In genomic region chr17:70852011-70852685, GRCm38 (mm10) we compare ENCODE assay signal across 8 mouse cellular contexts. TPM values are rescaled to one million over a fixed set of nuclear protein-coding genes. Genes with fewer than 3 reads are reported as not detected.
DNase-seq lines count a peak whose midpoint lies in the region; ATAC-seq and TF ChIP-seq lines count a peak whose summit lies in the region.

No protein-coding gene starts in this region.

- H3K4me1 ChIP-seq in E14TG2a.4 (replicated peaks; ENCODE audit: low read depth, low read length), result peaks cover 37% of the 10 kb centered on the region
- peaks cover 5% of the 10 kb centered on the region for H3K4me1 ChIP-seq in heart, embryonic 16.5 days (ENCODE audit: control insufficient read depth, insufficient read depth, low read length)

- no peaks in the 10 kb centered on the region for H3K27me3 ChIP-seq in E14TG2a.4 (ENCODE audit: insufficient read depth, low read length)
- no peaks in the 10 kb centered on the region for H3K27me3 ChIP-seq in heart, embryonic 16.5 days (ENCODE audit: control insufficient read depth, insufficient read depth, low read length)

- peak overlapping the region; percentile 92 for H3K27ac ChIP-seq in heart, embryonic 16.5 days (ENCODE audit: low read length)

- H3K36me3 ChIP-seq in E14TG2a.4 (ENCODE audit: insufficient read depth, low read length), result peaks cover 45% of the 10 kb centered on the region
- H3K36me3 ChIP-seq in heart, embryonic 16.5 days (ENCODE audit: control insufficient read depth, insufficient read depth), result no peaks in the 10 kb centered on the region

- H3K4me2 ChIP-seq in heart, embryonic 16.5 days (ENCODE audit: low read depth, low read length), result peak overlapping the region; percentile 99

- H3K9me3 ChIP-seq in E14TG2a.4 (ENCODE audit: low read length), result no peaks in the 10 kb centered on the region
- no peaks in the 10 kb centered on the region for H3K9me3 ChIP-seq in heart, embryonic 16.5 days (replicated peaks; ENCODE audit: control insufficient read depth, low read length)

- no peak for TF ChIP-seq CTCF in E14TG2a.4 (conservative IDR thresholded peaks at IDR 0.05; ENCODE audit: low read length)

- peak; percentile 83 for DNase-seq in 3T3-L1 (ENCODE audit: low read depth, low spot score)
- DNase-seq in embryo, embryonic 11 days, result peak; percentile 73
- DNase-seq in kidney, postnatal 14 days, result peak; percentile 68
- DNase-seq in spleen, postnatal 4 days (ENCODE audit: low spot score in 2 of 2), result peak; percentile 58 to 75
- no peak for DNase-seq in left cerebral cortex, postnatal 25 days (ENCODE audit: low spot score in 2 of 2)

- peak overlapping the region; percentile 95 for H3K4me3 ChIP-seq in E14TG2a.4 (replicated peaks; ENCODE audit: low read length)
- H3K4me3 ChIP-seq in heart, embryonic 16.5 days (ENCODE audit: low read length), result peak overlapping the region; percentile 80

- WGBS in heart, embryonic 16.5 days, result under 1% methylated on average over 29 of the region's 29 CpGs

- no peak for ATAC-seq in heart, embryonic 16.5 days (replicated peaks; ENCODE audit: extremely low read depth, insufficient read depth, low FRiP score)
- peak; percentile 10 for ATAC-seq in megakaryocyte progenitor cell, adult 5-6 weeks (replicated peaks; ENCODE audit: poor library complexity)

- H3K9ac ChIP-seq in heart, embryonic 16.5 days (ENCODE audit: low read length), result peak overlapping the region; percentile 79

- intact Hi-C loops in left cerebral cortex, postnatal 25 days (cut with DNase I), result no loop called here

RNA-seq across cellular contexts. Expression of gene Tgif1, which starts 1.2 kb away (rescaled TPM):
- polyA plus RNA-seq in heart, embryonic 16.5 days (2015; fragmentation: Nextera tagmentation; extraction: Ambion mirVana), result 19.7 and 20.7 TPM in 2 replicates
- 77.5 and 85.6 TPM in 2 replicates for total RNA-seq in megakaryocyte progenitor cell, adult 5-6 weeks (2015)
- total RNA-seq in megakaryocyte progenitor cell, adult 5-6 weeks (2017), result 47.0 and 53.9 TPM in 2 replicates
- 1 to 10 TPM; 1.5 to 2.1 TPM for total RNA-seq in left cerebral cortex, postnatal 25 days (2021)

Comparison
In these comparisons a context has a peak if more than half of its experiments do, and no peak if none do; other contexts are left out.
1. DNase-seq: peak in 3T3-L1 (single experiment), embryo, embryonic 11 days (single experiment), kidney, postnatal 14 days (single experiment) and spleen, postnatal 4 days (2 of 2); none in left cerebral cortex, postnatal 25 days (0 of 2).
2. RNA of gene Tgif1, which starts 1.2 kb away (total RNA-seq): 47.0 to 85.6 TPM in megakaryocyte progenitor cell, adult 5-6 weeks; 1.5 to 2.1 TPM in left cerebral cortex, postnatal 25 days; every median in the first group is over 10 times any median in the second.